Mouse (Mus musculus) cerebellum, adult 2 months (tissue): Measurements from ENCODE around the gene Add1. TPM values are rescaled to one million over a fixed set of nuclear protein-coding genes. Genes with fewer than 3 reads are reported as not detected.
"Not testable (repeated sequence)": the region's sequence is repeated elsewhere in the genome, so short reads cannot be mapped to it uniquely, and the experiment has no call there.

Experiments used
- DNase-seq, 2 experiments: peaks; one replicate each; pipeline ENCODE4 v3.0.0; 2021
- H3K27ac ChIP-seq: fragments of 200-500 bp; 2 replicates; pipeline ENCODE4 v1.5.1; 2012; ENCODE audit warnings: low read length, control low read depth, inconsistent platforms; ENCODE audit not compliant: insufficient read depth
- H3K27me3 ChIP-seq: fragments of 200-500 bp; 2 replicates; pipeline ENCODE4 v1.6.1; 2012; ENCODE audit warnings: inconsistent platforms, mild to moderate bottlenecking, low read length, moderate library complexity; ENCODE audit not compliant: control insufficient read depth, insufficient read depth
- H3K4me1 ChIP-seq: fragments of 200-500 bp; 2 replicates; pipeline ENCODE4 v1.6.1; 2011; ENCODE audit warnings: low read length; ENCODE audit not compliant: control insufficient read depth, insufficient read depth
- H3K4me3 ChIP-seq: fragments of 200-500 bp; replicated peaks from 2 replicates; pipeline ENCODE3; 2011; ENCODE audit warnings: mild to moderate bottlenecking, low read depth, low read length, control low read depth; ENCODE audit not compliant: insufficient read depth
- CTCF ChIP-seq: fragments of 200-500 bp; IDR thresholded peaks from 2 replicates; pipeline ENCODE4 v1.5.1; 2011; ENCODE audit warnings: low read depth, mild to moderate bottlenecking, control low read depth, low read length, moderate library complexity, borderline replicate concordance; ENCODE audit not compliant: insufficient read depth
- POLR2A ChIP-seq: fragments of 200-500 bp; IDR thresholded peaks from 2 replicates; pipeline ENCODE4 v1.6.1; 2011; ENCODE audit warnings: low read length, control low read depth, borderline replicate concordance; ENCODE audit not compliant: insufficient read depth
- WGBS: fragments of 180-500 bp; shearing (Covaris S2); methylation state at CpG from one replicate; pipeline ENCODE4 v1.1.7; 2018; 5-methylcytosine and 5-hydroxymethylcytosine counted together
- polyA plus RNA-seq: library from polyadenylated mRNA; depleted of rRNA; stranded (reverse); fragments of >200 nt; gene quantifications from 2 replicates; pipeline ENCODE4 v1.2.3, GENCODE M21; 2012

Add1 gene
- polyA plus RNA-seq, 1 experiment: 315 TPM

- no peaks in the 10 kb centered on the region for H3K27me3 ChIP-seq
- no peaks in the 10 kb centered on the region for H3K4me1 ChIP-seq
- no peak overlapping the region for H3K27ac ChIP-seq
- TF ChIP-seq CTCF (no peak), POLR2A (no peak)
- DNase-seq: no peak
- H3K4me3 ChIP-seq: no peak overlapping the region
- 90% methylated on average over 4 of the region's 4 CpGs for WGBS
Measured at GRCm38 (mm10) chr5:34564291-34564690, 9.2 kb upstream of the Add1 start.

GRCm38 (mm10) chr5:34565545-34566283 lies 7.8 kb upstream of the Add1 start:
- 53% methylated on average over 7 of the region's 7 CpGs for WGBS
- Histone ChIP-seq H3K4me1 (no peaks in the 10 kb centered on the region), H3K4me3 (no peak overlapping the region), H3K27me3 (no peaks in the 10 kb centered on the region), H3K27ac (no peak overlapping the region)
- no peak for DNase-seq
- TF ChIP-seq CTCF: no peak
- no peak for TF ChIP-seq POLR2A

- WGBS: 88% methylated on average over 3 of the region's 3 CpGs
Measured at GRCm38 (mm10) chr5:34571551-34571950, 1.9 kb upstream of the Add1 start.

GRCm38 (mm10) chr5:34572568-34572967 lies 896 bp upstream of the Add1 start:
- not testable (repeated sequence) for H3K4me1 ChIP-seq, DNase-seq, H3K27me3 ChIP-seq, H3K4me3 ChIP-seq
- WGBS: 49% methylated on average over 4 of the region's 4 CpGs
- H3K27ac ChIP-seq: peak overlapping the region; percentile 56; the same call in 1 of the 2 replicates

More at GRCm38 (mm10) chr5:34571551-34571950, 1.9 kb upstream of the Add1 start:
- no peak overlapping the region for H3K27ac ChIP-seq
- no peak overlapping the region for H3K4me3 ChIP-seq
- no peak for DNase-seq
- TF ChIP-seq POLR2A: no peak
- no peak for TF ChIP-seq CTCF
- no peaks in the 10 kb centered on the region for H3K27me3 ChIP-seq
- peaks cover 3% of the 10 kb centered on the region for H3K4me1 ChIP-seq

GRCm38 (mm10) chr5:34574721-34575120 lies 1.3 kb downstream of the Add1 start:
- Histone ChIP-seq H3K27me3 (no peaks in the 10 kb centered on the region), H3K27ac (no peak overlapping the region; the same call in 1 of the 2 replicates), H3K4me1 (peaks cover 8% of the 10 kb centered on the region), H3K4me3 (peak overlapping the region; percentile 65)
- no peak for TF ChIP-seq CTCF
- no peak for TF ChIP-seq POLR2A
- WGBS: 18% methylated on average over 10 of the region's 10 CpGs
- no peak for DNase-seq

- no peak overlapping the region for H3K4me3 ChIP-seq
- H3K27me3 ChIP-seq: no peaks in the 10 kb centered on the region
- H3K4me1 ChIP-seq: peaks cover 8% of the 10 kb centered on the region
- no peak for DNase-seq
- TF ChIP-seq POLR2A (no peak), CTCF (no peak)
- 97% methylated on average over 1 of the region's 1 CpGs for WGBS
- no peak overlapping the region for H3K27ac ChIP-seq
Measured at GRCm38 (mm10) chr5:34576286-34576685, 2.8 kb downstream of the Add1 start.

- no peak for DNase-seq
- 94% methylated on average over 7 of the region's 7 CpGs for WGBS
- H3K27me3 ChIP-seq: no peaks in the 10 kb centered on the region
Measured at GRCm38 (mm10) chr5:34578038-34578655, 4.7 kb downstream of the Add1 start.

GRCm38 (mm10) chr5:34579377-34579776 lies 5.9 kb downstream of the Add1 start:
- 84% methylated on average over 3 of the region's 3 CpGs for WGBS
- no peak overlapping the region for H3K4me3 ChIP-seq
- H3K4me1 ChIP-seq: peaks cover 28% of the 10 kb centered on the region
- no peak for TF ChIP-seq CTCF
- TF ChIP-seq POLR2A: no peak
- H3K27ac ChIP-seq: no peak overlapping the region
- DNase-seq: no peak
- no peaks in the 10 kb centered on the region for H3K27me3 ChIP-seq

More at GRCm38 (mm10) chr5:34578038-34578655, 4.7 kb downstream of the Add1 start:
- TF ChIP-seq CTCF (no peak), POLR2A (no peak)
- H3K27ac ChIP-seq: no peak overlapping the region
- no peak overlapping the region for H3K4me3 ChIP-seq
- H3K4me1 ChIP-seq: peaks cover 21% of the 10 kb centered on the region

GRCm38 (mm10) chr5:34581671-34582313 lies 8.3 kb downstream of the Add1 start:
- Histone ChIP-seq H3K4me3 (peak overlapping the region; percentile 4), H3K27ac (peak overlapping the region; percentile 74), H3K4me1 (peaks cover 29% of the 10 kb centered on the region)
- DNase-seq: peak; percentile 53 to 65
- H3K27me3 ChIP-seq: not testable (repeated sequence)
- WGBS: 4% methylated on average over 10 of the region's 10 CpGs
